In the genomic region with DNA sequence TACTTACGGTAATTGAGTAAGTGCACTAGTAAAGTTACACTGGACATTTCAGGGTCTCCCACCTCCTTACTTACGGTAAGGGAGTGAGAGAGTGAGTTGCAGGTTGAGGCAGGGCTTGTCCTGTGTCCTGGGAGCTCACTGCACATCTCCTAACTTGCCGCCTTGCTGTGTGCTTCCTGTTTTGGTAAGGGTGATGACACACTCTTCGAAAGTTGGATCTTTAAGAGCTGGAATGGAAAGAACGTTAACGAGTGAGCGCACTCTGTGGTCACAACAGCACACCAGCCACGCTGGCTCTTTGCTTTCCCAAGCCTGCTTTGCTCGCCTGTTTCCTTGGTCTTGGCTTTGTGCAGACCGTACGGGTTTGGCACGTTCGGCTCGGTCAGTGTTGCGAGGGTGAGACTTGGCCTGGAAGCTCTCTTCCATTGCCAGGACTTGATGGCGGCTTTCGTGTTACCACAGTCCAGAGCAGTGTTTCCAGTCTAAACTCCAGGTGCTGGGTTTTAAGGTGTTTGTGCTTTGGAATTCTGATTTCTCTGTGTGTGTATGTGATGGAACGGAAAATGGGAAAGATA, we compare ENCODE assay signal across 12 mouse cellular contexts.
"Had no signal": no experiment of that assay in that cellular context is flagged by ENCODE, and none has a peak within 500 bp of the region (broad histone marks: within the 10 kb centered on the region; RNA-seq: fewer than 3 reads in every experiment).

No protein-coding gene starts in this region.

- ATAC-seq: liver, postnatal 0 days had no signal

- H3K9me3 ChIP-seq: limb, embryonic 10.5 days; liver, embryonic 13.5 days; midbrain, embryonic 10.5 days; neural tube, embryonic 12.5 days; stomach, embryonic 15.5 days had no signal

- H3K27me3 ChIP-seq: liver, embryonic 13.5 days; neural tube, embryonic 12.5 days; stomach, embryonic 15.5 days had no signal

- H3K4me1 ChIP-seq: limb, embryonic 10.5 days; midbrain, embryonic 10.5 days; neural tube, embryonic 12.5 days; stomach, embryonic 15.5 days had no signal

- H3K27ac ChIP-seq: left cerebral cortex, adult 2 months; limb, embryonic 10.5 days; liver, embryonic 13.5 days; midbrain, embryonic 10.5 days; neural tube, embryonic 12.5 days; stomach, embryonic 15.5 days had no signal

- H3K9ac ChIP-seq: liver, embryonic 13.5 days; liver, postnatal 0 days; neural tube, embryonic 12.5 days; stomach, embryonic 15.5 days had no signal

- DNase-seq: kidney, postnatal 14 days; liver, embryonic 13.5 days; liver, postnatal 0 days; midbrain, embryonic 14.5 days; spleen, adult 18-20 months; thymus, adult 2 months; thymus, postnatal 25 days had no signal

- H3K4me3 ChIP-seq: left cerebral cortex, adult 2 months; limb, embryonic 10.5 days; liver, embryonic 13.5 days; midbrain, embryonic 10.5 days; neural tube, embryonic 12.5 days; stomach, embryonic 15.5 days had no signal

- H3K4me2 ChIP-seq: liver, embryonic 13.5 days; neural tube, embryonic 12.5 days; stomach, embryonic 15.5 days had no signal
